Mouse (Mus musculus): ENCODE data around the gene Nmt1. TPM values are rescaled to one million over a fixed set of nuclear protein-coding genes. Genes with fewer than 3 reads are reported as not detected.
A peak's percentile ranks its signal among the peaks of the same experiment; 100 is the strongest.

Nmt1 gene
- total RNA-seq, 2 experiments from 2014 or later, result 77.3 to 79.8 TPM

DNA sequence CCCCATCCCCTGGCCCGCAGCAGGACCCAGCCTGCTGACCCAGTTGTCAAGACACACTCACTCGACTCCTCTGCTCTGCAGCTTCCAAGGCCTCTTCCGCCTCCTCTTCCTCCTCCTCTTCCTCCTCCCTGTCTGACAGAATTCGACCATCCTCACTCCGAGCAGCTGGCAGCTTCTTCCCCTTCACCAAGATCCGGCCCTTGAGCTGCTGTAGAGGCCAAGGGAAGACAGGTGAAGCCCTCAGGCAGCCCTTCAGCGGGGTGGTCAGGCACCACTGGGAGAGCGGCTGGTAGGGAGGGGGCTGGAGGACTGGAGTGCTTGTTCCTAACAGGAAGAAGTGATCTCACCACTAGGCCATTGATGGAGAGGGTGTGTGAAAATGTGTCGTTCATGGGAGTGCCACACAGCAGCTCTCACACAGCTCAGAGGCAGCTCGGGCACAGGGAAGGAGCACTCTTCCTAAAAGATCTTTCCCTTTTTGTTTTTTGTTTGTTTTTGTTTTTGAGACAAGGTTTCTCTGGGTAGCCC, 46.9 kb downstream of the Nmt1 start:
- no peak for DNase-seq (ENCODE audit: low spot score in 2 of 2)

DNA sequence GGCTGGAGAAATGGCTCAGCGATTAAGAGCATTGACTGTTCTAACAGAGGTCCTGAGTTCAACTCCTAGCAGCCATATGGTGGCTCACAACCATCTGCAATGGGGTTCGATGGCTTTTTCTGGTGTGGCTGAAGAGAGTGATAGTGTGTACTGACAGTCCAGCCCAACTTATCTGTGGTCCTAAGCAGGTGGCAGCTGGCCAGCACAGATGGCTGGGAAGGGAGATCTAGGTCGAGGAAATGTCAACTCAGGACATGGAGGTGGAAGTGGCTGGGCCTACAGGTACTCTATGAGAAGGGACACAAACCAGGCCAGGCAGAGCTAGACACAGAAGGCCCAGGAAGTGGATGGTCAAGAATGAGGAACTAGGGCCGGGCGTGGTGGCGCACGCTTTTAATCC, 48.0 kb downstream of the Nmt1 start:
- no peak for DNase-seq (ENCODE audit: low spot score in 2 of 2)

DNA sequence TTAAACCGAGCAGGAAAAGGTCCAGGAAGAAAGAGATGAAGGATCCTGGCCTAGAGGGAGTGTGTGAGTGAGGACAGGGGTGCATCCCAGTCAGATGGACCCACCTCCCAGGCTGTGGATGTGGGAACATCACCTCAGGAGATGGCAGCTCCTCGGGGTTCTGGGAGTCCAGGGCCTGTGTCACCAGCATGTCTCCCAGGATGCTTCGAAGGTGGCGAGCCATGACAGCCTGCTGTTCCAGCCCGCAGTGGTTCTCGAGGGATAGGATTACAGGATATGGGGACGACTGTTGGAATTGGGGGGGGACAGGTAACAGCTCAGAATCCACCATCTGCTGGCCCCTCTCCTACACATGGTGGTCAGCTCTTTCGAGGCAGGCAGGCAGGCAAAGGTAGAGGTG, 48.6 kb downstream of the Nmt1 start:
- DNase-seq (ENCODE audit: low spot score in 2 of 2), result no peak

DNA sequence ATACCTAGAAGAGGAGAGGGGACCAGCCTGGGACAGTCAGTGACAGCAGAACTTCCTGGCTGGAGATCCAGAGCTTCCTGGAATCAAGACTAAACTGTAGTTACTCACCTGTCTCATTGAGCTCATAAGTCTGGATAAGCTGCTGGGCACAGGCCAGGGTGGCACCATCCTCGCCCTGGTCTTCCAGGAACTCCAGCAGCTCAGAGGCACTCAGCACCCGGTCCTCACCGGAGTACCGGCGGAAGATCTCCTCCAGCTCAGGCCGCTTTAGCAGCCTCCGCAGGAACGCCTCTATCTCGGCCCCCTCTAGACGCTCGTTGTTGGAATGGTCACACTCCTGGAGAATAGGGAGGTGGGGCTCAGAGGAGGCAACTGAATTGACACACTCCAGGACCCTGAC, 50.1 kb downstream of the Nmt1 start:
- DNase-seq (ENCODE audit: low spot score in 2 of 2), result no peak

DNA sequence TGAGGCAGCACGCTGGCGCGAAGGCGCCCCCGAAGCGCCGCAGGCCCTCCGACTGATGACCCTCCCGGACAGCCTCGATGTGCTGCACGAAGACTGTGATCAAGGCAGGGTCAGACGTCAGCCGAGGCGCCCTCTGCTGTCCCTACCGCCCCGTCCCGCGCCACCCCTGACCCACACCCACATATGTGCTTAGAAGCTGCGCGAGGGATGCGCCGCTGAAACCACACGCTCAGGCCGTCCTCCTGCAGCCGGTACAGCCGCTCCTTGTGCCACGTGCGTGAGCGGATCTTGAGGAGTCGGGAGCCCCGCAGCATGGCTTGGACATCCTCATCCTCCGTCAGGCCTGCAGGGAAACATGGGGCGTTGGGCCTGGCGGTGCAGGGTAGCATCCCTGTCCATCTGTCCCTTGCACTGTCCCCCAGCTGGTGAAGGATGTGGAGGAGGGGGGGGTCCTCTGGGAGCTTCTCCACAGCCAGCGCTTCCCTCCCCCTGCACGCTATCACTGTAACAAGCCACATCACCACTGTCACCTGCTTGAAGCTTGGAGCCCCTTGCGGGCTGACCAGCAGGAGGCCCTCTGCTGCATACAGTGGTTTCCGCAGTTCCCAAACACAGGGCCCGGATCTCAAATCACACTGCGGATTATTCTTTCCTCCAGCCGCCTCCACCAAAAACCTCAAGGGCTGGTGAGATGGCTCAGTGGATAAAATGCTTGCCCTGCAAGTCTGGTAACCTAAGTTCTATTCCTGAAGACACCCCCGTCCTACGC, 52.5 kb downstream of the Nmt1 start:
- DNase-seq (ENCODE audit: low spot score in 2 of 2), result no peak

DNA sequence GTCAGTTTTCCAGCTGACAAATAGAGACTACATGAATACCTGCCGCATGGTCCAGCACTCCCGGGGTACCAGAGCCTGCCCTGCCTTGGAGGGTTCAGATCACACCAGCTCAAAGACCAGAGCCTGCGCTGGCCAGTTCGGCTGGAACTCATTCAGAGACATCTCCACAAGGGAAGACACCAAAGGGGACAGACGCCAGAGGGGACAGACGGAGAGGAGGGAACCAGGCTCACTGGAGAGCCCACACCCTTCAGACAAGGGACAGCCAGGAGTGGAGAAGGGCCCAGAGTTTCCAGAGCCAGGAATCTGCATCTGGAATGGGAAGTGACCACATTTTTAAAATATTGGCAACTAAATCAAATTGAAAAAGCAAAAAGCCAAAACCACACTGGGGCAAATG, 53.6 kb downstream of the Nmt1 start:
- DNase-seq (ENCODE audit: low spot score in 2 of 2), result no peak

DNA sequence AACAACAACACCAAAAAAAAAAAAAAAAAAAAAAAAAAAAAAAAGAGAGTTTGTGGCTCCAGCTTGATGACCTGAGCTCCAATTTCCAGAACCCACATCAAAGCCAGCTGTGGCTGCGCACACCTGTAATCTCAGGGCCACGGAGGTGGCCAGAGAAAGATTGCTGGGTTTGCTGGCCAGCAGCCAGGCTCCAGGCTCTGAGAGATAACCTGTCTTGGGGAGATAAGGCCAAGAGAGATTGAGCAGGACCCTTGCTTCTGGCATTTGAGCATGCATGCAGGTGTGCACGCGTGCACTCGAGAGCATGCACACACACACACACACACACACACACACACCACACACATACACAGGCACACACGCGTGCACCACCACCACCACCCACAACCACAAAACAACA, 65.3 kb downstream of the Nmt1 start:
- no peak for DNase-seq (ENCODE audit: low spot score in 2 of 2)

DNA sequence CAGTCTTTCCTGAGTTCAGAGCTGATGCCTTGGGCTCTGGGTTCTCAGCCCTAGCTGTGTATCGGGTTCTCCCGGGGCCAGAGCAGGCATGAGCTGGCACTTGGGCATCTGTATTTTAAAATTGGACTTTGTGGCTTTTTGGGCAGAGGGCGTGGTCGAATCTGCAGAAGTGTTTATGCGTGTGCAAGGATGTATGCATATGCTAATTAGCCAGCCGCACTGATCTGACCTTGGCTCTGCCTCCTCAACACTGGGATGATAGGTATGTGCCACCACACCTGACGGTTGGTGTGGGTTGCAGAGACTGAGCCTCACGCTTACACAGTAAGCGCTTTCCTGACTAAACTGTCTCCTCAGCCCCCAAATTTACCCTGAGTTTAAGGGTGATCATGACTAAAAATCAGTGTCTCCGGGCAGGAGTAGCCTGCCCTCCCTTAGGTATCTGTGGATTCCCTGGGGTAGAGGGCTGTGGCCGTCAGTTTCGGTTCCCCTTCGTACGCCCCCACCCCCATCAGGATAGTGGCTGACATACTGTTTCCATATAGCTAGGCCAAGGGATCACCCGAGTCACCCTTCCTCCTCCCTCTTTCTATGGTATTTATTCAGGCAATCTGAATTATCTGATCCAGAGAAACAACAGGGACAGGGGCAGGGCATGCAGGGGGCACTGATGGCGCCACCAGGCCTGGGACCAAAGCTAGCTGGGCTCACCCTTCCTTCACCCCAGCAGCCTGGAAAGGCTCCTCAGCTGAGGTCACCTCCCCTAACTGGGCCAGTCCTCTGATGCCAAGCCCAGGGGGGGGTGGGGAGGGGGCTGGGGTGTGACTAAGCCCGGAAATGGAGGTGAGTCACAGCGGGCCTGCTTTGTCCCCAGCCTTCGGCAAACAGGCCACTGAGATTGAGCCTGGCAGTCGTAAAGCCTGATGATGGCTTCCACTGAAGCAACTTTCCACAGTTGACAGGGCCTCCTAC, 66.2 kb downstream of the Nmt1 start:
- DNase-seq (ENCODE audit: low spot score in 2 of 2), result no peak

DNA sequence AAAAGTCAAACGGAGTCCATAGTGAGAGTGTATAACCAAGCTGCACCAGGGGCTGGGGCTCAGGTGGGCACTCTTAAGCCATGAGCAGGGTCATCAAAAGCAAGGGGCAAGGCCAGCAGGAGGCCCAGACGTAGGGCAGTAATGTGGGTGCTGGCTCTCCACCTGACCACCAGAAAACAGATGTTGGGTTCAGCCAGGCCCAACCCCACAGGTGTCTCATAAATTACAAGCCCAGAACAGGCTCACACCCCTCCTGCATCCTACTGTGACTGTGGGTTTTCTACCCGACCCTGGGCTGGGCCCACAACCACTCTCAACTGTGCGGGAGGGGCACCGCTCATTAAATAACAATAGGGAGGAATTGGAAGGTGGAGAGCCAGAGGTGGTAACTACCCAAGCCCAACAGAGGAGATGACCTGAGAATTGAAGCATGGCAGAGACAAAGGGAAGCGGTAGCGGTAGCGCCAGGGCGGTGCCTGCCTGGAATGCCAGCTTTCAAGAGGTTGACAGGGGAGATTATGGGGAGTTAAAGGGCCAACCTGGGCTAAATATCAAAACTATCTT, 67.2 kb downstream of the Nmt1 start:
- DNase-seq (ENCODE audit: low spot score in 2 of 2), result no peak

DNA sequence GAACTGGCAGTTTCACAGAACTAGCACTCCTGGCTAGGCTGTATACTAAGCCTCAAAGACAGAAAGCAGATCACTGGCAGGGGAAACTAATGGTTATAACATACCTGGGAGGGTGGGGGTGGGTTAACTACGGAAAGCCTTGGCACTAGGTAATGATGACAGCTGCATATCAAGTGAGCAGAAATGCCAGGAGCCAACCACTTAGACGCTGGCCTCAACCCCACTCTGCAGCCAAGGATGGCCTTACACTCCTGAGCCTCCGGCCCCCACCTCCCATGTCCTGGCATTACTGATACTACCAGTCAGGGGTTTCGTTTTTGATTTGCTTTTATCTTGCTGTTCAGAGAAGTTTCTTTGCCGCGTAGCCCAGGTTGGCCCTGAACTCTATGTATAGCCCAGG, 67.8 kb downstream of the Nmt1 start:
- no peak for DNase-seq (ENCODE audit: low spot score in 2 of 2)

DNA sequence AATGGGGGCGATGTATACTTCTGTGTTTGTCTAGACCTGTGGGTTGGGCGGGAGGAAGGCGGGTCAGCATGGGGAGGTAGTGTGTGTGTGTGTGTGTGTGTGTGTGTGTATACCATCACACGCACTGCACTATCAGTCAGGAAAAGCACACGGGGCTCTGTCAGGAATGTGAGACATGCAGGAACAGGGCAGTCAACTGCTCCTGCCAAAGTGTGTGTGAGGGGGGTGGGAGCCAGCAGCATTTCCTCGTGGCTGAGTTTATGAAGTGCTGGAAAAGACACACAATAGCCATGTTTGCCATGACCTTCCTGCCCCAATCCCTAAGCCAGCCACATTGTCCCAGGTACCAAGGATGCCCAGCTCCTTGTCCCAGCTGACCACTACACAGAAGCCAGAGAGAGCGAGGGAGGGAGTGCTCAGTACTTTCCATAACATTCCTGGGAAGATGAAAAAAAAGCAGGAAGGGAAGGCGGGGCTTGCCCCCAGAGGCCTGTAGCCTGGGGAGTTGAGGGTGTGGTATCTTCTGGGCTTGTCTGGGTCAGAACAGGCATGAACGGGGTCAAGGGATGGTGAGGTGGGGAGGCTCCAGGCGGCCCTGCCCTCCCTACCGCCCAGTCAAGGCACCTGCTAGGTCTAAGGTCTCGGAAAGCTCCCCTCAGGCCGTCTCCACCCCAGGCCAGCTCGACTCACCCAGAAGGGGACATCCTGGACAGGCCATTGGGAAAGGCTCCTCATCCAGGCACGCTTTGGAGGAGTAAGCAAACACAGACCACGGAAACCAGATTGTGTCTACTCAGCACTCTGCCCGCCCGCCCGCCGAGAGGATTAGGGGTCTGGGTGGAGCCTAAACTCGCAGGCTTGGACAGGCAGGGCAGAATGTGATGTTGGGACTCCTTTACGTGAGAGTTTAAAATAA, 69.2 kb downstream of the Nmt1 start:
- no peak for DNase-seq (ENCODE audit: low spot score in 2 of 2)

DNA sequence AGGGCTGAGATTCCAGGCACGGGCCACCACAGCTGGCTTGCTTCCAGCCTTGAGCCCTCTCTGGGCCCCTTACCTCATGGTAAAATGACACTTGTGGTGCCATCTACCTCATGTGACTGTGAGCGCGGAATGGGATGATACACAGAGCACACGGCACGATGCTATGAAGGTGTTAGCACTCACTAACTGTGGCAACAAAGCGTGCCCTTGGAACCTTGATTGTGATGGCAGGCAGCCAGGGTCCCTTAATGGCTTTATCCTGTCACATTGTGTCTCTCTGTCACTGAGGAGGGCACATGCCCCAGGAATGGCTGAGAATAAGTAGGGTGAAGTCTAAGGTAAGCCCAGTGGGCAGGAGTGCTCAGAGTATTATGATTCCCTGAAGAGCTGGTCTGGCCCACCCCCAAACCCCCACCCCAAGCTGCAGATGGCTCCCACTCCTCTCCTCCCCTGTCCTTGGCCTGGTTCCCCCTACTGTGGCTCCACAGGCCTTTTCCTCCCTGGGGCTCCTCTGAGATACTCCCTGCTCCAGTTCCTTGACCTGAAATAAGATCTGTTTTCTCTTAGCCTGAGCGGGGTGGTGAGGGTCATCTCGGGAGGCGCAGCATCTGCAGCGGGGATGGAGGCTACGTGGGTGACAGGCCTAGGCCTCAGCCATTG, 70.7 kb downstream of the Nmt1 start:
- no peak for DNase-seq (ENCODE audit: low spot score in 2 of 2)

DNA sequence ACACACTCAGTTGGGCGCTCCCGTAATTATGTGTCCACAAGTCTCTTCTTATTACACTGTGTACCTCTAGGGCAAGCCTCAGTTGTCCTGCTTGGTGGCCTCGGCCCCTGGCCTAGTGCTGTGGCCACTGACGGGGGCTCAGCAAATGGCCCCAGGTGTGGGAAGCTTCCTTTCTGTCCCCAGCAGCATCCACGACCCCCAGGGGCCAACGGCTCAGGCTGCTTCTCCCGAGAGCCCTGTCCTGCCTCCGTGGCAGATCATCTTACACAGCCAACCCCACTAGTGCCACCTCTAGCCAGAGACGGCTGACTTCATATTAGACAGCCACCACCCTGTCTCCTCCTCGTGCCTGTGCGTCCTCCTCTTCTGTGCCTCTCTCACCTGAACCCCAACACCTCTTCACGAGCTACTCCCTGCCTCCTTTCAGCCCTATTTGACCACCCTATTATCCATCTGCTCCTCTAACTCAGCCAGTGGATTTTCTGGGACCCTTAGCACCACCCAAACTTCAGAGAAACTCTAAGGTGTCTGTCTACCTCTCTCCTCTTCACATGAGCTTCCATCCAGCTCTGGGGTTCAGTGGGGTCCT, 71.5 kb downstream of the Nmt1 start:
- DNase-seq (ENCODE audit: low spot score in 2 of 2), result no peak

DNA sequence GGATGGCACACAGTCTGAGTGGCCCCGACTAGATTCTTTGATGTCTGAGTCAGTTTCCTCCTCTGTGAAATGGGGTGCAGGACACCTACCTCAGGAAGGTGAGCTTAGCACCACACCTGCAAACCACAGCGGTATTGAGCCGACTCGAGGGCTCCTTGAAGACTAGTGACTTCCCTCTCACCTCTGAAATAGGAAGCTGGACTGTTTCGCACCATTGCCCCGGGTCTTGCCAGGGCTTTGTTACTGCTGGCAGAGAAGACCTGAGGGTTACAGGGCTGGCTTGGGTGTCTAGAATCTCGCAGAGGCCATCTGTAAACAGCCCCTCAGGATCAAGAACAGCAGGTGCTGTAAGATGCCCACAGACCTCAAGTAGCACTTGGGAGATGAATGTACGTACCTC, 72.4 kb downstream of the Nmt1 start:
- DNase-seq (ENCODE audit: low spot score in 2 of 2), result no peak

DNA sequence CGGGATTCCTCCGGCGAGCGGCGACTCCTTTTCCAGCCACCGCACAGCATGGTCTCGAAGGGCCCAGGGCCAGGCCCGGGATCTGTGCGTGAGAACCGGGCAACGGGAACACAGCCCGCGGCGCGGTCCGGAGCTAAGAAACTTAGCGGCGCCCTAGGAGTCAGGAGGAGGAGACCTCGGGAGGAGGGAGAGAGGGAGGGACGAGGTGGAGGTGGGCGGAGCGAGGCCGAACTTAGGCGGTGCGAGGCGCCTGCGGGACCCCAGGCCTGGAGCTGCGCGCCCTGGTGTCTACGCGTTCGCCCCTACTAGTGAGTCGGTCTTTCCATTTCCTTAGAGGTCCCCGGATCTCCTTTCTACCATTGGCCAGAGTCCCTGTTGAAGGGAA, 73.5 kb downstream of the Nmt1 start, which contains the start of the genes Plcd3 and Acbd4:
TSS of gene Plcd3 (minus strand) at position 178 of the 385 bp plus-strand sequence.
TSS of gene Acbd4 (plus strand) at position 202 of the 385 bp plus-strand sequence.
- peak; percentile 46 to 58 for DNase-seq (ENCODE audit: low spot score in 2 of 2)

DNA sequence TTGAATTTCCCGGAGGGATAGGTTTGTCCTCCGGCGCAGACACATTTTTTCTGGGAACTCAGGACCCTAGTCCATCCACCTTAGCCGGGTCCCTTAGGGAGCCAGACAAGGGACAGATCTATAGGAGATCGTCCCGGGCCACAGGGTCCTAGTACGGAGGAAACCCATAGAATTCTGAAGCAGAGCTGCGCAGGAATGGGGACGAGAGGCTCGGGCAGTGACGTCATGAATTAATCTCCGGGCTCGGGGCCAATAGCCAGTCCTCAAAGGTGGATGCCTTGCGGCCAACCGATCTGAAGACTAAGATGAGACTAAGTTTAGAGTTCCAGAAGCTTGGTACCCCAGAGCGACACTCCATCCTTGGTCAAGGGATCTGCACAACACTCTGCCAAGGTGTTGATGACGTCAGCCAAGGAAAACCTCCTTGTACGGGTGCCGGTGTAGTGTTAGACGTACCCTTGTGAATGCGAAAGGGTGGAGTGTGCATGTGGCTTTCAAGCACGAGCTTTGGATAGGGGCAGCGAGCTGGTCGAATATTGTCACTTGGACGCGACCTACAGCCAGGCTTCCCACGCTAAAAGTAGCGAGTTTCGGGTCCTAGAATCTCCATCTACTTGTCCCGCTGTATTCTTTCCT, 74.0 kb downstream of the Nmt1 start:
- DNase-seq (ENCODE audit: low spot score in 2 of 2), result peak in 1 of 2 experiments; percentile 23

DNA sequence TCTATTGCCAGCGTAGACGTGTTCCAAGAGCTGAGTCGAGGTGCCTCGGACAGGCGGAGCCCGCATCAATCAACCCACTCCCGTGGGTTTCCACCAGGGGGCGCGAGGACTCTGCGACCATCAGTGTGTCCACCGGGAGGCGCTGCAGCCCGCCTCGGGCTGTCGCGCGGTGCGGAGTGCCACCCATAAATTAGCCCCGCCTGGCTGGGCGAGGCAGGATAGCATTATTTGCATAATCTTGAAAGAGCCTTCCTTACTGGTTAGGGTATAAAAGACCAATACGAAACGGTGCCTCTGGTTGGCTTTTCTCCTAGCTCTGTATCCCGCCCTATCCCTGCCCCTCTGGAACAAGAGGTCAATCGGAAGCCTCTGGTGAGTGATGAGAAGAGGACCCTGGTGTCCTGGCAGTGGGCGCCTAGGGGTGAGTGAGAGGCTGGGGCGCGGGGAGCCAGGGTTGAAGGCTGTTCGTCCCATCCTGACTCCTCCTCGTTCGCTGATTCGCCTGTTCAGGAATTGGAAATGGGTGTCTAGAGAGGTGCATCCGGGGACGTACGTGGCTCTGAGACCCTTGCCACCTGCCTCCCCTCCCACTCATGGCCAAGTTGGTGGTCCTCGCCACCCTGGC, 74.8 kb downstream of the Nmt1 start:
- peak; percentile 99 for DNase-seq (ENCODE audit: low spot score in 2 of 2)

DNA sequence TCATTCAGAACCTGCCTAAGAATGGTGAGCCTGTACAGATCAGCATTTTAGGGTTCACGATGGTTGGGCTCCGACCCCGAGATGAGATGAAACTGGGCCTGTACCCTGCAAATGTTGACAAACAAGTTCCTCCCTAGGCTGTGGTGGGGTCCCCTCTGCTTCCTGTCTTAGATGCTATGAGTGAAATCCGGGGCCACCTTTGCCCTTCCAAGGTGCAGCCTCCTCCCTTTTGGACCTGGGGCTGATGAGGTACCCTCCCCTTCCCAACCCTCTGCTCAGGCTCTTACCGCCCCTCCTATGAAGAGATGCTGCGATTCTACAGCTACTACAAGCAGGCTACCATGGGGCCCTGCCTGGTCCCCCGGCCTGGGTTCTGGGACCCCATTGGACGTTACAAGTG, 75.6 kb downstream of the Nmt1 start:
- DNase-seq (ENCODE audit: low spot score in 2 of 2), result no peak

DNA sequence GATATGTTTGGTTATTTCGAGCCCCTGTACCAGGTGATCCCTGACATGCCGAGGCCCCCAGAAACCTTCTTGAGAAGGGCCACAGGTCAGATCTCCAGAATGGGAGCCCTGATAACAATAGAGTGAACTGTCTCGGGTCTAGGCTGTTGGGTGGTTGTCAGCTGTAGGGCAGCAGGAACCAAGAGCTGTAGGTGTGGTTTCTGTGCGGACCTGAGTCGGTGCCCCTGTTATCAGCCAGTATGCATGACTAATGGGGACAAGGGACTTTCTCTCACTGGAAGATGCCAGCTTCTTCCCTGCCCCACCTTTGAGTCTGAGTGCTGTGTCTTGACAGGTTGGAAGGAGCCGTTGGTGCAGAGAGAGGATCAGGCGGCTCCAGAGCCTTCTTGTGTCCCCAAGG, 76.5 kb downstream of the Nmt1 start:
- DNase-seq (ENCODE audit: low spot score in 2 of 2), result no peak

Measured in adrenal gland, postnatal 4 days (tissue).